Mouse (Mus musculus) kidney, adult 8-10 months (tissue): ENCODE measurements at regions not wholly inside any gene's neighbourhood (a gene's known extent, or its start where the extent isn't known, plus 50 kb on each side); places are given as distances from the start of the nearest gene placed in this dataset.

Experiments used
- DNase-seq, 2 experiments: peaks; one replicate each; pipeline ENCODE4 v3.0.0; 2022

DNA sequence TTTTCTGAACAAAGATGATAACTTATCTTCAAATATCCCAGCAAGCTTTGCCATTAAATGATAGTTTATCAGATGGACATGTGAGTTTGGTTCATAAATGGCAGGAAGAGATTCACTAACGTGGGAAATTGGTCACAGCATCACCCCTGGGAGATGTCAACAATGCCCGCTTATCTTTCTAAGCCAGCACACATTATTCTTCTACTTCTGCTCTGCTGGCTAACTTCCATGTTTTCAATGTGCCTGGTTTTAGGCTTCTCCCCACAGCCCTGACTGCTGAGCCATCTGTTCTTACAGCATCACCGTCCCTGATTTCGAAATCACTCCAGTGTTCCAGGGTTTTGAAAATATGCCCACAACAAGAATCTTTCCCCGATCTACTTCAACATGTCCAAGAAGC, 2175.4 kb downstream of the 9330182O14Rik start:
- DNase-seq, result no peak

DNA sequence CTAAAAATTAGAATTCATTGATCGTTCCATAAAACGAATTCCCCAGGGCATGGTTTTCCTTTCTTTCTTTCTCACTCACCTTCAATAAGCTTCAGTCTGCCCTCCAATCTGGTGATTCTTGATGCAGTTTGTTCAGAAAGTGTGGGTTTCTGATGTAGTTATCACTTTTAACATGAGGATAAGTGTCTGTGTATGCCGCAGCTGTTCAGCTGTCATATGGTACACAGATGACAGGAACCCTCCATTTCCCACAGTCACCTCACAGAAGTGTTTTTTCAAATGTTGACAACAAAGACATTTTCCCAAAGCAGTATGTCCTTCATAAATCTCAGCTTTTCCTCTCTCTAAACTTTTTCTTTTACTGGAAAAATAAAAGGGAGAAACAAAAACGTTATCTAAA, 2177.0 kb downstream of the 9330182O14Rik start:
- DNase-seq, result no peak

DNA sequence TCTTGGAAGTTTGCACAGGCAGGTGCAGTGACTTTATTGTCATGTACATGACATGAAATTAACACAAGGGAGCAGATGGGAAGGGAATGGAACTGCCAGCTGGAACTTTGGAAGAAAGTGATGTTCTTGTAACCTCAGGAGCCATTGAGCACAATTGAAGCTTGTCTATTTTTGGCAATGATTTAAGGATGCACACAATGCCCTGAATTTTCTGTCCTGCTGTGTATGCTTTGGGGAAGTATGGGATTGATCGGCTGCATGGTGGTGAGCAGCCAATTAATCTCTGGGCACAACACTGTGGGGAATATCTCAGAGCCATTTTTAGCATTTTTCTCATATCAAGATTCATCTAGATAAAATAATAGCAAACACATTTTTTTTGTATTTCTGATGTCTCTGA, 2186.2 kb downstream of the 9330182O14Rik start:
- no peak for DNase-seq

DNA sequence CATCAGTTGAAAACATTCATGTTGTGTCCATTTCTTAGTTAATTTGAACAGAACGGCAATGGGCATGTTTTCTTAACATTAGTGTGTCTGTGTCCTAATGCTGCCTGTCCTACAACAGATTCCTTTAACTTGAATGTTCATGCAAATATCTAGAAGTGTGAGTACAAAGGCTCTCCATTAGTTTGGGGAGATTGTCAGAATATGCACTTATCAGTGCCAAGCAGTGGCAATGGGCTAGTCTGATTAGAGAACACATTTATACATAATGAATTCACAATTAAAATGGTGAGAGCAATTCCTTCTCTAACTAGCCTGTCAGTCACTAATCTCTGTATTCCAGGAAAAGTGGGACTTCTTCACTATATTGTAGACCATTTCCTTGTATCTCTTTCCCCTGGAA, 2188.8 kb downstream of the 9330182O14Rik start:
- no peak for DNase-seq

DNA sequence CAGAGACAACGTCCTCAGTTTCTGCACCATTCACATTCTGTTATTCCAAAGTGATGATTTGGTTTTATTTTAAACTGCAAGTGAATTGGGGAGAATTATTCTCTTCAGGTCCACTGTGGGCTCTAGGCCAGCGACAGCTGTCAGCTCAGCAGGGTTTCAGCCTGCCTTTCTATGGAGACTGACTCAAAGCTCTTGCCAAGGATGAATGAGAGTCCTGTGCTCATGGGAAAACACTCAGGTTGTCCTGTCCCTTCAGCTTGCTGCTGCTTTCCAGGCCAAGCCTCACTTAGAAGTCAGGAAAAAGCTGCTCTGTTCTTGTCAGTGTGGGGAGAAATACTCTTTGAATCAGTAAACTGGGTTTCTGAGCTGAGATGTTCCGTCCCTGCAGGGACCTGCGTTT, 2191.1 kb downstream of the 9330182O14Rik start:
- no peak for DNase-seq

DNA sequence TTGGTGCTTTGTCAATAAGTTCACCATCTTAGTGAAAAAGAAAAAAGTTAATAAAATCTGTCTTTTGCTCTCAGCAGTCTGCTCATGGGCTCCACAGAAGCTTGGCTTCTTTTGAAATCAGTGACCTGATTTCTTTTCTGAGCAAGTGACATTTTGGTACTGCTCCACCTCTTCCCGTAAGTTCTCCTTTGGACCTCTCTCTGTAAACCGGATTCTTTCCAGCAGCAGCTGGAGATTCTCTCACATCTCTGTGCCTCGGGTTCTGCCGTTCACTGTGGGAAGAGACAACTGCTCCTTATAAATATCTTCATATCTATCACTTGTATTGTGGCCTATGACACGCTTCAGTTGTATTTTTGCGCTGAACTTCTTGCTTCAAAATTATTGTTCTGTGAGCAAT, 2194.4 kb downstream of the 9330182O14Rik start:
- DNase-seq, result no peak

DNA sequence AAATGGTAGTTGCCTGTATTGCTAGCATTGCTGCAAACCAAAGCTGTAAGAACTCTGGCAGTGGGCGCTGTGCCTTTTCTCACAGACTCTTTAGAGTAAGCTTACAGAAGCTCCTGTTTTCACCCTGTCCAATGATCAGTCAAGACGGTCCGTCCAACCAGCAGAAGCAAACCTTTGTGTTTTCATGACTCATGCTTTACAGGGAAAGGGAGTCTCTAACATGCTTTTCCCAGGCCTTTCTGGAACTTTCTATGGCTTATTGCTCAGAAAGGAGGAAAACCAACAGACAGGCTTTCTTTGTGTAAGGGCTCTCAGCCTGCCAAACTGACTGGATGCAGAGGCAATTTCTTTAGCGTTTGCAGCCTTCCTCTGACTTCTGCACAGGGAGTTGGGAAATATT, 2195.6 kb downstream of the 9330182O14Rik start:
- DNase-seq, result no peak

DNA sequence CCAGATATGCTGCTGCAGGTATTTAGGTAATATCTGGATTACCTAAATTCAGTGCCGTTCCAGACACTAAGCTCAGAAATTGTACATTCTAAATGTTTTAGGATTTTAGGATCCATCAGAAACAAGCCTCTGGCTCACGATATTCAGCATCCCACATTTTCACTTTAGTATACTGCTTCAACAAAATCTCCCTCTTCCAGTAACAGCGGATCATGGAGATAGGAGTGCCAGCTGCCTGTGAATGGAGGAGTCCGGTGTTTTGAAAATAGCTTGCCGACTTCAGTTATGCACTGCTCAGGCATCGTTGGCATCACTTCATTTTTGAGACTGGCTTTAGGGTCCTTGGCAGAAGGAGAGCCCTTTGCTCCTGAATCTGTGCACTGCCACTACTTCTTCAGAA, 2199.5 kb downstream of the 9330182O14Rik start:
- DNase-seq, result no peak

DNA sequence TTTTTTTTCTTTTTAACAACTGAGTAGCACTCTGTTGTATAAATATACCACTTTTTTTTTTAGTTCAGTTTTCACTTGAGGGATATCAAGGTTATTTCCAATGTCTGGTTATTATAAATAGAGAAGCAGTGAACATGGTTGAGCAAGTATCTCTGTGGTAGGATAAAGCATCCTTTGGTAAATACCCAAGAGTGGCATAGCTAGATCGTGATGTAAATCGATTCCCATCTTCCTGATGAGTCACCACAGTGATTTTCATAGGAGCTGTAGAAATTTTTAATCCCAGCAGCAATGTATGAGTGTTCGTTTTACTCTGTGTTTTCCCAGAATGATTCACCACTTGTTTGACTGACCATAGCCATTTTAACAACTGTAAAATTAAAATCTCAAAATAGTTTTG, 2212.0 kb downstream of the 9330182O14Rik start:
- no peak for DNase-seq

DNA sequence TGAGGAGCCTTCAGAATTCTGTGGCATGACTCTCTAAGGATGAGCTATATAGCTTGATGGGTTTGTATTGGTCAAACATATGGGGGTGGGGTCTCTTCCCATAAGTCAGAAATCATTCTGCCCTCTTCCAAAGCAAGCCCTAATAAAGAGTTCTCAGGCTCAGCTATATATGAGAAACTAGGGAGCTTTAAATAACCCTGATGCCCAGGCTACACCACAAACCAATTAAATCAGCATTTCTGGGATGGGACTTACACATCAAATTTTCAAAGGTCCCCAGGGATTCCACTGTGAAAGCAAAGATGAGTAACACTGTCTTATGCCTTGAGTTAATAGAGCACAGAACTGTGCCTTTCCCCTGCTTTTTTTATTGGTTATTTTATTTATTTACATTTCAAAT, 2227.7 kb downstream of the 9330182O14Rik start:
- no peak for DNase-seq

DNA sequence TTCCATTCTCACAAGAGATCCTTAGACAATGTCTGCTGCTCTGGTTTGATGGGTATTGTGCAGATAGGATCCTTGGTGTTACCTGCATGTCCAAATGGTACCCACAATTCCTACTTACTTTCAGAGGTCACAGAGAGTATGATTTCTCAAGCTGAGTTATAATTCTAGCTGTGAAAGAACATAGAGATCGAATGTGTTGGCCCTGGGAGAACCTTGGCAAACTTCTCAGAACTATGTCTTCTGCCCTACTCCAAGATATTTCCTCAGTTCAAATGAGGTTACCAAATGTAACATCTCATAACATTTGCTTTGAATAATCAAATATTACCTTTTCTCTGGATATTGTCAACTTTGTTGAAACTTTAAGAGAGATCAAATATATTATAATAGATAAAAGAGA, 2230.8 kb downstream of the 9330182O14Rik start:
- no peak for DNase-seq

DNA sequence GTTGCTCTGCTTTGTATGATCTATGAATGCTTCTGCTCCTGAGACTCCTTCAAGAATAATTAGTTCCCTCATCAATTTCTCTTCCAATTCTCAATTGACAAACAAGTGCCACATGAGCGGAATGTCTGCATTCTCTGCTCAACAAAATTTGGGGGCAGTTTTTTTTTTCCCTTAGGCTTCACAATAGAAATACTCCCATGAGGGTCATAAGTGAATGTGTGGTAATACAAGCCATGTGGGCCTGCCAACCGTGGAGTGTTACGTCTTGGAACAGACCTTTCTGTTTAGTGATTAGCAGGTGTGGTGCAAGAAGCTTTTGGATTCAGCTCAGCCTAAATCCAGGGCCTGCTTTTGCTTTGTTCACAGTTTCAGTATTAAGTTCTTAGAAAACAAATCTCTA, 2232.6 kb downstream of the 9330182O14Rik start:
- DNase-seq, result no peak

DNA sequence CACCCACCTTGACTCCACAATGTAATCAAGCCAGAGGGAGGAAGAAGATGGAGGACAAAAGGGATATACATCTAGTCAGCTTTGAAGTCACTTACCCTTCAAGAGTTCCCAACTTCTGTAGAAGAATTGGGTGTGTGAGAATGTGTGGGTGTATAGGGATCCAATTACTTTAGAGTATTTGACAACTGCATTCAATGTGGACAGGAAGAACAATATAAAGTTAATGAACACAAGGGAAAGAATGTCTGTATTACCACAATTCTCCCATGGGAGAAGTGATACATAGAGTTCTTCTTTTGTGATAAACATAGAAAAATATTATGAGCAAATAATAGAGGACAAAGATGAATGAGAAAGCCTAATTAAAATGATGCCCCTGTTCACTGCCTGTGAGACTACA, 2235.4 kb downstream of the 9330182O14Rik start:
- no peak for DNase-seq

DNA sequence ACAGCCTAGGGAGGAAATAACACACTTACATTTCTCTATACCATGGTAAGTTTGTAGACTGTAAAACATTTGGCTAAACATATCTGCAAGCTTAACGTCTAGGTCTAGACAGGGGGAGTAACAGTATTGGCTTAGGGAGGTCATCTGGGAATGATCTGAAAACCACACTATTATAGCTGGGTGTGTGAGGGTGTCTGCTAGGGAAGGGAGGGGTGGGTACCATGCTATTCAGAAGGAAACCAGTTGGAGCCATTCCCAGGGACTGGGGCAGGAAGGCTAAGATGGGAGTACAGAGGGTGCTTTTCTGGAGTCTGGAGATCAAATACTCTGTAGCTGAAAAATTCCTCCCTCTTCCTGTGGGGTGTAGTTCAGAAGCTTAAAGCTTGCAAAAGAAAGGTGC, 2235.9 kb downstream of the 9330182O14Rik start:
- DNase-seq, result no peak

DNA sequence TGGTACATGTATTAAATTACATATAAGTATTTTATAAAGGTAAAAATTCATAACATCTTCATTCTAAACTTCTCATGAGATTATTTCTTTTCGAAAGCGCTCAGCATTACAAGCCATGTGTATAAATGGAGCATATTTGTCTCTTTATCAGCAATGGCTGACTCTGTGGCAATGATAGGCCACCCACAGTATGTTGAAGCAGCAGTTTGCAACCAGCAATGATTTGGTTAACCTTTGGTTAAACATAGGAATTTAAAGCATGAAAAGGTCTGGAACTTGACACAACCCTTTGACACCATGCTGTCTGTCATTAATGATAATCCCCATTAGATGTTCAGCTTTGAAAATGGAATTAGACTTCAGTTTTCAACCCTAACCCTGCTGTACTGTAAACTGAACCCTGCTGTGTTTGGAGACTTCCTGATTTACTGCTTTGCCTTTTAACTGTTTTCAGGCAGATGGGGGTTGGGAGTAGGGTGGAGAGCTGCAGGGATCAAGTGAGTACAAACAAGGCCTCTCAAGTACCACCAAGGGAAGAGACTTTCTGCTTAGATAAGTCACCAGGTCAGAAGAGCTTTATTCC, 2238.6 kb downstream of the 9330182O14Rik start:
- peak in 1 of 2 experiments; percentile 5 for DNase-seq
